Mouse (Mus musculus) embryonic stem cell, embryonic (primary cell): ENCODE results near the gene Acvr1c.

Experiments
- CTCF ChIA-PET, 4 experiments: fragments of 300-600 bp in 2 of 4; fragments of 350-600 bp in 2 of 4; sonication (Branson Sonifier 250); formaldehyde crosslinking; loops; one replicate each; lab custom pipeline; 2022; ENCODE audit warnings: inconsistent platforms in 2 of 4; lab: Charles Lee
- POLR2A ChIA-PET, 4 experiments: fragments of 300-600 bp in 2 of 4; fragments of 350-600 bp in 2 of 4; sonication (Branson Sonifier 250); formaldehyde crosslinking; loops; one replicate each; lab custom pipeline; 2022; ENCODE audit warnings: antibody characterized with exemption in 4 of 4, inconsistent platforms in 1 of 4; lab: Charles Lee

The Acvr1c gene

DNA sequence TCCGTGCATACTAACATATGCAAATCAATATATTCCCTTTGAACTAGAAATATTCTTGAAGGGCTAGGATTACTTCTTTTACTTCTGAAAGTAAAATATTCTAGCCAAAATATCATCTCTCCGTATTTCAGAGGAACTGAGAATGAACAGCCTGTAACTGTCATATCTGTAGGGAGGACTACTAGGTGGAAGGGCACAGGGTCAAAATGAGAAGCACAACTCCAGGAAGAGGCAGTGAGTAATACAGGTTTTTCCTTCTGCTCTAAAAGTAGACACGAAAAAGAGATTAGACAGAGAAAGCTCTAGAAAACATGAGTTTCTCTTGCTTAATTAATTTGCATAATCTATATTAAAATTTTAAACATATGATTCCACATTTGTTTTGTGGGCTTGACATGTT, 48.0 kb downstream of the Acvr1c start:
- POLR2A ChIA-PET, result no interaction called here
- CTCF ChIA-PET, result no interaction called here

DNA sequence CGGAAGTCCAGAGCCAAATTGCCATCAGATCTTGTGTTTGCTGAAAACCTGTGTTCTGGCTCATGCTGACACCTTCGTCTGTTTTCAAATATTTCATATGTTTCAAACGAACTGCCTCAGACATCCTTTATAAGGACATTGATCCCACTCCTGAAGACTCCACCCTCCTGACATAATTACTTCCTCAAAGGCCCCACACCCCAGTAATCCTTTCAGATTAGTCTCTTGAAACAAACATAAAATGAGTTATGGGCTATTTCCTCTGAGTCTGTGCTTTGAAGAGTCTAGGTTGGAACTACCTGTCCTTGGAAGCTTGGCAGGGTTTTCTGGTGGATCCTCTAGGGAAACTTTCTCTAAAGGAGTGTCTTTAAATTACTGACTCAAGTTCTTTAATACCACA, 53.2 kb downstream of the Acvr1c start:
- ChIA-PET POLR2A (no interaction called here), CTCF (no interaction called here)

DNA sequence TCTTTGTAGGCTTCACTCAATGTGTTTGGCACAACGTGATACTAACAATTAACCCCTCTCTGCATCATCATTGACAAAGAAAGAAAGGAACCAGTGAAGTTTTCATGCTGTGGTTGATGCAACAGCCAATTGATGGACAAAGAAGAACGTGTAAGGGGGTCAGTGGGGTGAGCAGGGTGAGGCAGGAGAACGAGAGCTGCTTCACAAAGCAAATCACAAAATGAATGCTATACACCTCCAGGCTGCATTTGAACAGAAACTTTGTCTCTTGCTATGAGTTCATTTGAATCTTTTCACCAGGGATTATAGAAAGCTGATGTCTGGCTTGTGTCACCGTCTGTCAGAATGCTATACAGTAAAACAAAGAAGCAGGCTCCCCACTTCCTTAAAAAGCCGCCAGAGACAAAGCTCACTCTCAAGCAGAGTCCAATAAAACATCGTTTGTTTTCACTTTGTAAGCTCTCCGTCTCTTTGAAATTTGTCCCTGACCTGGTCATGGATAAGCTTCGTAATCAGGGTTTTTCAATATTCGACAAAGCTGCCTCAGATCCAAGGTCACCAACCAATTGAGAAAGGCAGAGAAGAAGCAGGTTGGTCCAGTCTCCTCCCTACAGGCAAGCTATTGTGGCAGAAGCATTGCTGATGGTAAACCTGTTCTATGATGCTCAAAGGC, 67.8 kb downstream of the Acvr1c start:
- ChIA-PET CTCF (interaction anchor here in 1 of 4 experiments (0.8 kb wide), 1 partner anchor 375 kb away, joined by 3 read pairs; no protein-coding TSS in a partner anchor), POLR2A (no interaction called here)

DNA sequence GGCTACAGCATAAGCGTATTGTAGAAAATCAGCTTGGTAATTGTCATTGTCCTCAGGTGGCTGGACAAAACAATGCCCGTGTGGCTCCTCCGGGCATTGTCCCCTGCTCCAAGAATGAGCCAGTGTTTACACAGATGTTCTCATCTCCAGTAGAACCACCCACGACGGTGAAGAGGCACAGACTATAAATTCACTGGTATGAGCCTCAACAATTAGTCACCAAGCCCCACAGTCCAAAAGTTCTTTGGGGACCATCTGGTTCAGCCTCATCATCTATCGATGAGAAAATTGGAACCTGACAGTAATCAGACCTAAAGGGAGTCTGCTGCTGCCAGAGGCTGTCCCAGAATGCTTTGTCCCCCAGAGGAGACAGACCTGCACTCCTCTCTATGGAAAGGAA, 68.4 kb downstream of the Acvr1c start:
- CTCF ChIA-PET, result interaction anchor here in 1 of 4 experiments (0.8 kb wide), 1 partner anchor 376 kb away, joined by 3 read pairs; no protein-coding TSS in a partner anchor
- POLR2A ChIA-PET, result no interaction called here

DNA sequence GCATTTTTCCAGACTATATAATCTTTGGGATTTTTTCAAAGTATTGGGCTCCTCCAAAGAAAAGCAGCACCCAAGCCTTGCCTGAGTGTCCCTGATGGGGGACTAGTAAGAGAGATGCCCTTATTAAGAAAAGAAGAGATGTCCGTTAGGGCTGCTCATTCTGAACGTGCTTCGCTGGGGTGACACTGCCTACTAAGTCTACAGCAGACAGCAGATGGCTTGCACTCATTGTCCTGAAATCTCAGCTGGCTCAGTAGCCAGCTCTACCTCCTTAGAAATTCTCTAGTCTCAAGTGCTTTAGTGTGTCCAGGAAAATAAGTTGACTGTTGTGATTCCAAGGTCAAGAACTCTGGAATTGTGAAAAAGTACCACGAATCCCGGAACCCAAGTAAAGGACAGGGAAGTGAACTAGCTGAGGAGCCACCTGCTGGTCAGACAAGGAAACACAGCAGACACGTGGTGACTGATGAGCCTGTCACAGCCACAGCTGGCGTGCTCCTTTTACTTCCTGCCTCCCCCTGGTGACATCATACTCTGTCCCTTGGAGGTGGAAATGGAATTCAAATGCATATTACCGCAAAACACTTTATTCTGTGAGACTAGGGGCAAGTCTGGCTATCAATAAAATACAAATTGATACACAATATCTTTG, 75.3 kb downstream of the Acvr1c start:
- ChIA-PET CTCF (interaction anchor here in 3 of 4 experiments (0.6 to 2.1 kb wide), 6 partner anchors 18 to 253 kb away, joined by 3 to 7 read pairs (median 3); no protein-coding TSS in a partner anchor), POLR2A (no interaction called here)

DNA sequence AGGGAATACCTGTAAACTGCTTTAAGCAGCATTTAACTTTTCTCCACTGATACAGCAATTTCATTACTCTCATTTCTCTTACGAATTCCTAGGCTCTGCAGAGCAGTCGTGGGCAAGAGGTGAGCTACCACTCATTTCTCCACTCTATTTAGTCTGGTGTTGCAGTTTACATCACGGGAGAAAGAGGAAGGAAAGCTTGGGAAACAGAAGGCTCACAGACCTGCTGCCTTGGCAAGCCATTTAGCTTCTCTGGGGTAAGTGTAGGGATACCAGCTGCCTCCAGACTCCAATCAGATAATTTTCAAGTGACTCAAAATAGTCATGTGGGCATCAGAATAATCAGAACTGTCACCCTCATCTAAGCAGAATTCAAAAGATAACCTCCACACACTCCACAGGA, 76.6 kb downstream of the Acvr1c start:
- ChIA-PET POLR2A (no interaction called here), CTCF (interaction anchor here in 1 of 4 experiments (2.0 kb wide), 1 partner anchor 226 kb away, joined by 5 read pairs; no protein-coding TSS in a partner anchor)

DNA sequence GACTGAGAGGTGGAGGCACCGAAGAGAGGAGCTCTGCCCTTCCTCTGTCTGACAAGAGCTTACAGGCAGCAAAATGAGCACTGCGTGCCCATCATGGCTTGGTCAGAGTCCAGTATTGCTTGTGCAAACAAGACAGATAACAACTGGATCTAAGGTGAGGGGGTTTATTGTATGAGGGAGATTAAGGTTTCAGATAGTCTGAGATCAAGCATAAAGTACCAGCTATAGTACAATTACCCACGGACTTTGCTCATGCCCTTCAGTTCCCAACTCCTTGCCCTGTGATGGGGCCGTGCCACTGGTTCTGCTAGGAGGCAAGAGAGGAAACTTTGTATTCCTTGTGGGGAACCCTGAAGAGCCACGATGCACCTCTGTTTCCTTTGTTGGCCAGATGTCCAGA, 78.5 kb downstream of the Acvr1c start:
- POLR2A ChIA-PET, result no interaction called here
- CTCF ChIA-PET, result interaction anchor here in 1 of 4 experiments (2.0 kb wide), 1 partner anchor 224 kb away, joined by 5 read pairs; no protein-coding TSS in a partner anchor

DNA sequence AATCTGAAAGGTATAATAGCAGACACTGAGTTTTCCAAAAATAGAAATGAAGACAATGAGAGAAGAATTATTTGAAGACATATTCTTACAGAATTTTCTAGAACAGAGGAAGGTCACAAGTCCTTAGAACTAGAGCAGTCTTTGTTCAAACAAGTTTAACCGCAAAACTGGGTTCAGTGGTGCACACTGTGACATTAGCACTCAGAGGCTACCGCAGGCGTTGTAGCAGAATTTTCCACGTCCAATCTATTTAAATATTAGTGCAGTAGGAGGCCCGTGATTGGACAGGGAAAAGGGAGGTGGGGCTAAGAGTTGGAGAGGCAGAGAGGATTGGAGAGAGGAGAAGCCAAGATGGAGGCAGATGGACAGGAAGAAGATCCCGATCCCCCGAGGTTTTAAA, 81.2 kb downstream of the Acvr1c start:
- POLR2A ChIA-PET, result no interaction called here

DNA sequence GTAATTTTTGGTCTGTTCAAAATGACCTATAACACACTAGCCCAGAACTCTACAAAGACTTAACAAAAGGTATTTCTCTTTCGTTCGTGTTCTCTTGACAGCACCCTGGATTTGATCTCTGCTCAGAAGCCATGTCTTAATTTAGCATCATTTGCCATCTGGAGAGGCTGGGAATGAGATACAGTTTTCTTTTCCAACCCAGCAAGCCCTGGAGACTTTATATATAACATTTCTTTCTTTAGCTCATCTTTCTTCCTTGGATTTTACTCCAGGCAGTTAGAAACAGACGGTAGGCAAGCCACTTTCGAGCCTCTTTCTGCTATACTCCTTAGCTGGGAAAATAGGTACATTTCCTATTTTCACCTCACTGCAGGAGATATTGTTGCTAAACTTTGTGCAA, 117.1 kb downstream of the Acvr1c start:
- ChIA-PET CTCF (interaction anchor here in 1 of 4 experiments (0.5 kb wide), 1 partner anchor 256 kb away, joined by 3 read pairs; no protein-coding TSS in a partner anchor), POLR2A (no interaction called here)

More for the DNA sequence above, 81.2 kb downstream of the Acvr1c start:
- CTCF ChIA-PET, result no interaction called here

DNA sequence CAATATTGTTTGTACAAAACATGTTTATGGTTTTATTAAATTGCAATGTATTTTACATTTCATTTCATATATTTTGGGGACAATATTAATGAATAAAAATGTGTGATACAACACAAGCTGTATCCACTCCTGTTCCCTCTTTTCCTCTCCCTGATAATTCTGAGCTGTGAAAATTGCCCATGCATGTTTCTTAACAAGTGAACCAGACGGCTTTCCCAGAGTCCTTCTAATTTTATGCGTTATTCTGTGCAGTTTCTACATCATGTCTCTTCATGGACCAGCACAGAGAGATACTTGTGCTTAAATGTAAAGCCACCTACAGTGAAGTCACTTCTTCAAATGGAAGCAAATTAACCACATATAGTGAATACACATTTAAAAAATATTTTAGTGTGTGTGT, 120.2 kb downstream of the Acvr1c start:
- ChIA-PET POLR2A (no interaction called here), CTCF (no interaction called here)
